Mouse (Mus musculus): ENCODE data around the gene Pycr1. TPM values are rescaled to one million over a fixed set of nuclear protein-coding genes. Genes with fewer than 3 reads are reported as not detected.

Pycr1 gene
- polyA plus RNA-seq, 2 experiments = 56.9 to 66.4 TPM

DNA sequence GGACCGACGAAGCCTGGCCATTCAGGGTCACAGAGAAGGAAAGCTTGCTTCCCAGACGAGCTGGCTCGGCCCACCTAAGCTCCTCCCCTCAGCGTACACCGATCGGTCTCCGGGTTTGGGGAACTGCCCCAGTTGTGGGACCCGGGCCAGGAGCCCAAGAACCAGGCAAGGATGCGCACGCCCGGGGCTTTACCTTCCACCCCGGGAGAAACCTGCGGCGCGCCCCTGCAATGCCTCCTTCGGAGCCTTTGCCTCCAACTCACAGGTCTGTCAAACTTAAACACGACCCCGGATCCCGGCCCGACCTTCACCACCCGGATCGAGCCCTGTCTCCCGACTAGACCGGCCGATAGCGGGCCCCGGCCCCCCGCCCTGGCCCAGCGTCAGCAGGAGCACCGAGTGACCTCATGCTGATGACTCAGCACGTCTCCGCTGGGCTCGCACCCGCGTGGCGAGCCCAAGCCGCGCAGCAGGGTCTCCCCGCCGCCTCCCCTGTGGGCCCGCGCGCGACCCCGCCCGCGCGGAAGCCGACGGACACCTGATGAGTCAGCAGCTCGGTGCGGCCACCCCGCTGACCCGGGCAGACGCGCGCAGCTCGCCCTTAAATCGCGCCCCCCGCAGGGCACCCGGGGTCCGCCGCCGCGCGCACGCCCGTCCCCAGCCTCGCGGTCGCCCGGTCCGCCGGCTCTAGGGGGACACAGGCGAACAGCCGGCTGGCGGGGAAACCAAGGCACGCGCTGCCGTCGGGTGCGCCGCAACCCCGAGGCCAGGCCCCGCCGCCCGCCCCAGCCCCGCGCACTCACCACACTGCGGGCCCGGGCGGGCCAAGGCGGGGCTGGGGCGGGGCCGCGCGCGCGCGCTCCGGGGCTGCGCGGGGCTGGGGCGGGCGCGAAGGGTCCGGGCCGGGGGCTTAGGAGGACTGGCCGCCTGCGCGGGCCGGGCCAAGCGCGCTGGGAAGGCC, 10.7 kb downstream of the Pycr1 start:
- no peak for TF ChIP-seq POLR2A (IDR thresholded peaks at IDR 0.05; ENCODE audit: borderline replicate concordance, extremely low read depth, insufficient read depth, insufficient read length)
- under 1% methylated on average over 63 of the region's 116 CpGs for WGBS
- ATAC-seq (ENCODE audit: low FRiP score, low read depth) = peak; percentile 83

DNA sequence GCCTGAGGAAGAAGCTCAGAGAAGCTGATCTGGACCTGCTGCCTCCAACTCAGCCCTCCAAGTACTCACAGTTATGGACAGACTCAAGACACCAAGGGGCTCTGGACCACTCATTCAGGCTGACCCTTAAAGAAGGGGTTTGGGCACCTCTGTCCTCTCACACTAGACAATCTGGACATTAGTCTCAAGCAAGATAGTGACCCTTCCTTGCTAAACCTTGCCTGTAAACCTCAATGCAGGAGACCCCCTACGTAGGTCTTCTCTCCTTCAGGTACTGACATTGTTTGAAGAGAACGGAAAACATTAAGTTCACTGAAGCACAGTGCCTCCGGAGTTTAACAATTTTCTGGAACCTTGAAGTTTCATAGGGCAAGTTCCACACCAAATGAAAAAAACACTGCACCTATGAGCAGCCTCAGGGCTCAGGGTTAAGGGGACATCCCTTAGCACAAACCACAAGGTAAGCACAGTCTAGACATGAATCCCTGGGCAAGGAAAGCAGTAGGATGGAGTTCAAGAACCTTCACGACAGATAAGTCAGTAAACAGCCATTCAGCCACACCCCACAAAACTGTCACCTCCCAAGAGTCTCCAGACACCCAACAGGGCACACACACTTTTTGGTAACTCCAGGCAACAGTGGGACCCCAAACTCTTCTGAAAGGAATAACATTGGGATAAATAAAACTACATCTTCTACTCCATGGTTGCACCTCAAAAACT, 11.7 kb downstream of the Pycr1 start:
- Histone ChIP-seq H3K4me2 (replicated peaks; ENCODE audit: low read depth, low read length, severe bottlenecking) (peak overlapping the region; percentile 70), H3K4me3 (replicated peaks; ENCODE audit: low read length) (peak overlapping the region; percentile 96), H3K36me3 (ENCODE audit: control insufficient read depth, insufficient read depth, low read length) (peaks cover 21% of the 10 kb centered on the region), H3K9ac (ENCODE audit: low read depth, low read length, severe bottlenecking) (peak overlapping the region; percentile 88), H3K27me3 (ENCODE audit: control insufficient read depth, insufficient read depth, low read length) (no peaks in the 10 kb centered on the region), H3K27ac (replicated peaks; ENCODE audit: low read depth, low read length) (no peak overlapping the region), H3K9me3 (ENCODE audit: control insufficient read depth, low read length) (no peaks in the 10 kb centered on the region), H3K4me1 (ENCODE audit: control insufficient read depth, insufficient read depth, low read length) (peaks cover 15% of the 10 kb centered on the region)
- no peak for DNase-seq (ENCODE audit: low spot score)
- no peak for TF ChIP-seq POLR2A (IDR thresholded peaks at IDR 0.05; ENCODE audit: borderline replicate concordance, extremely low read depth, insufficient read depth, insufficient read length)
- ATAC-seq (ENCODE audit: low FRiP score, low read depth) = no peak
- 56% methylated on average over 4 of the region's 4 CpGs for WGBS

More for the DNA sequence above, 10.7 kb downstream of the Pycr1 start:
- peak overlapping the region; percentile 88 for H3K9ac ChIP-seq (ENCODE audit: low read depth, low read length, severe bottlenecking)
- no peaks in the 10 kb centered on the region for H3K27me3 ChIP-seq (ENCODE audit: control insufficient read depth, insufficient read depth, low read length)
- H3K9me3 ChIP-seq (ENCODE audit: control insufficient read depth, low read length) = no peaks in the 10 kb centered on the region
- H3K4me2 ChIP-seq (replicated peaks; ENCODE audit: low read depth, low read length, severe bottlenecking) = peak overlapping the region; percentile 70
- peaks cover 11% of the 10 kb centered on the region for H3K36me3 ChIP-seq (ENCODE audit: control insufficient read depth, insufficient read depth, low read length)
- H3K4me3 ChIP-seq (replicated peaks; ENCODE audit: low read length) = peak overlapping the region; percentile 96
- peaks cover 15% of the 10 kb centered on the region for H3K4me1 ChIP-seq (ENCODE audit: control insufficient read depth, insufficient read depth, low read length)
- H3K27ac ChIP-seq (replicated peaks; ENCODE audit: low read depth, low read length) = peak overlapping the region; percentile 76
- DNase-seq (ENCODE audit: low spot score) = peak; percentile 58

DNA sequence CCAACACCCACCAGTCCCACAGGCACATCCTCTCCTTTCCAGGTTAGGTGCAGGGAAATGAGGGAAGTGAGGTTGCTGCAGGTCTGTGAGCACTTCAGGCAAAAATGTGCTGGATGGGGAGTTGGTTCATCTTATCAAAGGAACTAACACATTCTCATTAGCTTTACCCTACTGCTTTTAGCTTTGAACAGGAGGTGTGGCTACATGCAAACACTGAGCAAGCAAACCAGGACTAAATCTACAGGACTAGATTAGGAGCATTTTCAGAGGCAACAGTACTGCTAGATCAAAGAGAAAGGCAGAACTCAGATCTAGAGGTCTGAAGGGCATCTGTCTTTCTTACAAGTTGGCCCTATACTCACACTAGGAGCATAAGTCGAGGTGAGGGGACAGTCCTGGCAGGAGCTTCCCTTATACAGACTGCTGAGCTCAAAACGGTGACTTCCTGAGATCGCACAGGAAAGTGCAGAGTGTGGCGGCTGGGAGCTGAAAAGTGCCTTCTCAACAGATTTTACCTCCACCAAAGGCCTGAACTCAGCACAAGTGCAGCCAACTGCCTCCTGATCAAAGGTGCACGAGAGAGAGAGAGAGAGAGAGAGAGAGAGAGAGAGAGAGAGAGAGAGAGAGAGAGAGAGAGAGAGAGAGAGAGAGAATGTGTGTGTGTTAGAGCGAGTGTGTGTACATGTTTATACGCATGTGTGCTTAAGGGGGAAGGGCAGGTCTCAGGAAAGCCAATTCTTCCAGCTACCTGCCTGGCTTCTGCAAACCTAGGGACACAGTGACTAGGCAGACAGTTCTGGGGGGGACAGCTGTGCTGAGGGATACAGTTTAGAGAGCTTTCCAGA, 12.5 kb downstream of the Pycr1 start:
- Histone ChIP-seq H3K4me3 (replicated peaks; ENCODE audit: low read length) (no peak overlapping the region), H3K36me3 (ENCODE audit: control insufficient read depth, insufficient read depth, low read length) (peaks cover 25% of the 10 kb centered on the region), H3K27me3 (ENCODE audit: control insufficient read depth, insufficient read depth, low read length) (no peaks in the 10 kb centered on the region), H3K9me3 (ENCODE audit: control insufficient read depth, low read length) (no peaks in the 10 kb centered on the region), H3K9ac (ENCODE audit: low read depth, low read length, severe bottlenecking) (peak overlapping the region; percentile 3; the same call in 1 of the 2 replicates), H3K4me1 (ENCODE audit: control insufficient read depth, insufficient read depth, low read length) (peaks cover 15% of the 10 kb centered on the region), H3K27ac (replicated peaks; ENCODE audit: low read depth, low read length) (no peak overlapping the region), H3K4me2 (replicated peaks; ENCODE audit: low read depth, low read length, severe bottlenecking) (peak overlapping the region; percentile 70; the same call in 1 of the 2 replicates)
- ATAC-seq (ENCODE audit: low FRiP score, low read depth) = no peak
- WGBS = 34% methylated on average over 7 of the region's 7 CpGs
- no peak for TF ChIP-seq POLR2A (IDR thresholded peaks at IDR 0.05; ENCODE audit: borderline replicate concordance, extremely low read depth, insufficient read depth, insufficient read length)
- DNase-seq (ENCODE audit: low spot score) = no peak

DNA sequence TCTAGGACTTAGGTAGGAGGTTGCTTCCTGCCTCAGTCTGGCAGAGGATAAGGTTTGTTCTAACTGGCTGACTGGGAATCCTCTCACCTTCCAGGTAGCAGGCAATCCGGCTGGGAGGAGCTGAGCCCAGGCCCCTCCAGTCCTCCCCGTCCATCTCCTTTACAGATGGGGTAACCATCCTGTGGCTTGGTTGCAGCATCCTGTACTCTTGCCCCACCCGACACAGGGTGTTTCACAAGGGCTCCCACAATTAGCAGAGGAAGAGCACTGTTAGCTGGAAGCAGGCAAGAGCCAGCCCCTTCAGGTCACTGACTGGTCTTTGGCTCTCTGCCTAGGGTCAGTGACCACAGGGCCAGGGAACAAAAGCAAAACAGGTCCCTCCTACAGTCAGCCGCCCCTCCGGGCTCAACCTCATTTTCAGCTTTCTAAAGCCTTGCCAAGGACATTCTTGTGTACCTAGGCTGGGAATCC, 13.1 kb downstream of the Pycr1 start:
- H3K36me3 ChIP-seq (ENCODE audit: control insufficient read depth, insufficient read depth, low read length) = peaks cover 25% of the 10 kb centered on the region
- H3K4me2 ChIP-seq (replicated peaks; ENCODE audit: low read depth, low read length, severe bottlenecking) = no peak overlapping the region
- DNase-seq (ENCODE audit: low spot score) (no peak), ATAC-seq (ENCODE audit: low FRiP score, low read depth) (no peak)
- WGBS = 61% methylated on average over 5 of the region's 5 CpGs
- H3K4me1 ChIP-seq (ENCODE audit: control insufficient read depth, insufficient read depth, low read length) = peaks cover 15% of the 10 kb centered on the region
- no peak overlapping the region for H3K4me3 ChIP-seq (replicated peaks; ENCODE audit: low read length)
- no peak overlapping the region for H3K27ac ChIP-seq (replicated peaks; ENCODE audit: low read depth, low read length)
- peak overlapping the region; percentile 3; the same call in 1 of the 2 replicates for H3K9ac ChIP-seq (ENCODE audit: low read depth, low read length, severe bottlenecking)
- no peaks in the 10 kb centered on the region for H3K9me3 ChIP-seq (ENCODE audit: control insufficient read depth, low read length)
- H3K27me3 ChIP-seq (ENCODE audit: control insufficient read depth, insufficient read depth, low read length) = no peaks in the 10 kb centered on the region
- TF ChIP-seq POLR2A (IDR thresholded peaks at IDR 0.05; ENCODE audit: borderline replicate concordance, extremely low read depth, insufficient read depth, insufficient read length) = no peak

Measured in limb, embryonic 14.5 days (tissue).